Mouse (Mus musculus) heart, adult 2 months (tissue): ENCODE results near the gene Rasgrf1. TPM values are rescaled to one million over a fixed set of nuclear protein-coding genes. Genes with fewer than 3 reads are reported as not detected.

Experiments
- DNase-seq, 2 experiments: peaks; one replicate each; pipeline ENCODE4 v3.0.0; 2021
- H3K27ac ChIP-seq: fragments of 200-600 bp; 2 replicates; pipeline ENCODE4 v1.8.1; 2022
- H3K27me3 ChIP-seq: fragments of 200-500 bp; 2 replicates; pipeline ENCODE4 v1.6.1; 2012; ENCODE audit warnings: mild to moderate bottlenecking, low read length, inconsistent platforms, mixed read lengths; ENCODE audit not compliant: control insufficient read depth, insufficient read depth
- H3K36me3 ChIP-seq: fragments of 200-500 bp; 2 replicates; pipeline ENCODE4 v1.6.1; 2012; ENCODE audit warnings: low read length, inconsistent platforms; ENCODE audit not compliant: control insufficient read depth, insufficient read depth
- H3K4me1 ChIP-seq: fragments of 200-500 bp; 2 replicates; pipeline ENCODE4 v1.6.1; 2011; ENCODE audit warnings: low read length; ENCODE audit not compliant: control insufficient read depth, insufficient read depth
- H3K4me3 ChIP-seq: fragments of 200-600 bp; 2 replicates; pipeline ENCODE4 v1.8.1; 2022
- H3K79me2 ChIP-seq: fragments of 200-500 bp; replicated peaks from 2 replicates; pipeline ENCODE4 v1.6.1; 2012; ENCODE audit warnings: mild to moderate bottlenecking, inconsistent platforms, low read length, moderate library complexity, mixed read lengths; ENCODE audit not compliant: control insufficient read depth, insufficient read depth
- H3K9ac ChIP-seq: fragments of 200-500 bp; 2 replicates; pipeline ENCODE4 v1.6.1; 2012; ENCODE audit warnings: low read depth, mild to moderate bottlenecking, control low read depth, inconsistent platforms, low read length, mixed read lengths
- CTCF ChIP-seq: fragments of 200-600 bp; IDR thresholded peaks from 2 replicates; pipeline ENCODE4 v1.8.1; 2022; ENCODE audit warnings: antibody characterized with exemption, mild to moderate bottlenecking, moderate library complexity
- EP300 ChIP-seq: fragments of 200-500 bp; IDR thresholded peaks from 2 replicates; pipeline ENCODE4 v1.6.1; 2011; ENCODE audit warnings: low read depth, low read length, control low read depth; ENCODE audit not compliant: insufficient read depth
- POLR2A ChIP-seq: fragments of 200-500 bp; IDR thresholded peaks from 2 replicates; pipeline ENCODE4 v1.6.1; 2011; ENCODE audit warnings: mild to moderate bottlenecking, low read depth, low read length, control low read depth; ENCODE audit not compliant: insufficient read depth
- WGBS: fragments of 180-500 bp; shearing (Covaris S2); methylation state at CpG from one replicate; pipeline ENCODE4 v1.1.7; 2018; 5-methylcytosine and 5-hydroxymethylcytosine counted together
- intact Hi-C: fragments of 180-260 bp; cut with DNase I; formaldehyde crosslinking; loops from one replicate; pipeline ENCODE4 v1.15.1; 2025
- long read RNA-seq: library from polyadenylated mRNA; stranded (forward); transcript quantifications from one replicate; pipeline ENCODE4 v2.0.0, GENCODE M21; 2021
- polyA plus RNA-seq: library from polyadenylated mRNA; depleted of rRNA; stranded (reverse); fragments of >200 nt; gene quantifications from 2 replicates; pipeline ENCODE4 v1.2.3, GENCODE M21; 2012; rRNA removed
- total RNA-seq, 2 experiments: library from RNA; stranded (reverse); gene quantifications; 2 replicates each; pipeline ENCODE4 v1.2.3; 2021

Gene Rasgrf1
- total RNA-seq (not detected), polyA plus RNA-seq (not detected in 2 replicates)
- long read RNA-seq, result 0 reads

DNA sequence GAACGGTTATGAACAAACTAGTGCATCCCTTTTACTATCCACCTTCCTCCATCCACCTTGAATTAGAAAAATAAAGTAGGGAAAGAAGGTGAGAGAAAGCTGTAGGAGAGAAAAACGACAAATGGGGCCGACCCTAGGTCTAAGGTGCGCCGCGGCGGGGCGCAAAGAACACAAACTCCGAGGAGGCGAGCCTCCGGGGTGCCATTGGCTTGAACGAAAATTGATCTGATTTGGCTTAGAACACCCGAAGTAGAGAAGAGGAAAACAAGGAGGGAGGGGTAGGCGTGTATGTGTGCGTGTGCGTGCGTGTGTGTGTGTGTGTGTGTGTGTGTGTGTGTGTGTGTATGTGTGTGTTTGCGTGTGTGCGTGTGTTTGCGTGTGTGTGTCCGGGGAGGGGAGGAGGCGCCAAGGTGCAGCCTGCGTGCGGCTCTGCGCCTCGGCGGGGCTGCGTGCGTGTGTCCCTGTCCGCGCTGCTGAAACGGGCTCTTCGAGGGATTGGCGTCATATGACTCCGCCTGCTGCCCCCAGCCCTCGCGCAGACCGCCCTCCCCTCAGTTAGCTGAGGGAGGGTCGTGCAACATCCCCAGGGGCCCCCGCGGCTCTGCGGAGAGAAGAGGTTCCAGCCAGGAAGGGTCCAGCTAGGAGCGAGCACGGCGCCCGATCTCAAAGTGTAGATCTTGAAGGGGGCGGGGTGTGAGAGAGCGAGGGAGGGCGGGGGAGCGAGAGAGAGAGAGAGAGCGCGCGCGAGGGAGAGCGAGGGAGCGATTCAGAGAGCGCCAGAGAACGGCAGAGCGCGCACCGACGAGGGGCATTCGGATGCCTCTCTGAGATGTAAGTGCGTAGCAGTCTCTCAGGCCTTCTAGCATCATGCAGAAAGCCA is at the start of gene Rasgrf1:
Gene Rasgrf1, plus strand, starts transcription at position 778 of the 880 bp plus-strand sequence.
- intact Hi-C loops, result no loop called here
- Histone ChIP-seq H3K27ac (no peak within 1 kb of the TSS), H3K36me3 (no peaks in the 10 kb centered on the region), H3K4me1 (peaks cover 1% of the 10 kb centered on the region; the same call in 1 of the 2 replicates), H3K79me2 (no peaks in the 10 kb centered on the region), H3K27me3 (peaks cover 17% of the 10 kb centered on the region), H3K4me3 (peak within 1 kb of the TSS; percentile 24; the same call in 1 of the 2 replicates), H3K9ac (no peak within 1 kb of the TSS)
- TF ChIP-seq CTCF, result no peak
- no peak for TF ChIP-seq EP300
- TF ChIP-seq POLR2A, result no peak
- 1% methylated on average over 63 of the region's 64 CpGs for WGBS
- DNase-seq, result peak in 1 of 2 experiments; percentile 24

DNA sequence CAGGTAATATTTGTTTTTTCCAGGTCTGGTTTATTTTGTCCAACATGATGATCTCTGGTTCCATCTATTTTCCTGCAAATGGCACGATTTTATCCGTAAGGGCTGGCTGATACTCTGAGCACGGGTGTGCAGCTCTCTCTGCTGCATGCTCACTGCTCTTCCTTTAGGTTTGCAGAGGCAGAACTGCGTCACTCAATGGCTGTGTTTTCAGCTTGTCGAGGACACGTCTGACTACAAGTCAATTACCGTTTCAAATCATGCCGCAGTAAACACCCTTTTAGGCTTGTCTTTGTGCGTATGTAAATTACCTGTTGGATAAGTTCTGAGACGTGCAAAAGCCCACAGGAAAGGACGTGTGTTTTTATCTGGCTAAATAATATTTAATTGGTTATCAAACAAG is 49.6 kb upstream of the Rasgrf1 start:
- H3K4me1 ChIP-seq, result no peaks in the 10 kb centered on the region
- H3K27ac ChIP-seq, result no peak overlapping the region
- intact Hi-C loops, result no loop called here
- no peak for DNase-seq
- H3K9ac ChIP-seq, result no peak overlapping the region
- H3K27me3 ChIP-seq, result 0 out of 2 replicates have a peak, but pooled peaks cover 2% of the 10 kb centered on the region
- 70% methylated on average over 11 of the region's 11 CpGs for WGBS
- no peak overlapping the region for H3K4me3 ChIP-seq
- no peak for TF ChIP-seq POLR2A
- no peak for TF ChIP-seq CTCF
- no peak for TF ChIP-seq EP300
- H3K79me2 ChIP-seq, result no peaks in the 10 kb centered on the region
- H3K36me3 ChIP-seq, result no peaks in the 10 kb centered on the region

- Histone ChIP-seq H3K4me3 (no peak overlapping the region), H3K9ac (no peak overlapping the region), H3K79me2 (no peaks in the 10 kb centered on the region), H3K27ac (no peak overlapping the region), H3K4me1 (no peaks in the 10 kb centered on the region), H3K27me3 (0 out of 2 replicates have a peak, but pooled peaks cover 2% of the 10 kb centered on the region), H3K36me3 (no peaks in the 10 kb centered on the region)
- DNase-seq, result no peak
- TF ChIP-seq CTCF (no peak), POLR2A (no peak), EP300 (no peak)
- WGBS, result 71% methylated on average over 6 of the region's 6 CpGs
- intact Hi-C loops, result no loop called here
Observed at GRCm38 (mm10) chr9:89860584-89860983, 49.1 kb upstream of the Rasgrf1 start.

DNA sequence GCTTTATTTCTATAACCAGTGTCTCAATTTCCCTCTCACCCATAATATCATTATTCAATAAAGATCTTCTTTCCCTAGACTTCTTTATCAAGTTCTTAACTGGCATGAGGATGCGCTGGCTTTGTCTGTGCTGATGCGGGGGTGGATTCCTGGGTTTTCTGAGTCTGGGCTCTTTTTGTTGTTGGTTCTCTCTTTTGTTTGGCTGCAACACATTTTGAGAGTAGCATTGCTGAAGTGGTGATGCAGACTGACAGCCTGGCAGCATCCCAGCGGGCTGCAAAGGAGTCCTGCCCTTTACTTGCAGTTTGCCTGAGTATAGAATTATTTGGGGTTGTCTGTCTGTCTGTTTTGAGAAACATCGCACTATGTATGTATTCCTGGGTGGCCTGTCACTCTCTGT is 42.6 kb upstream of the Rasgrf1 start:
- 46% methylated on average over 4 of the region's 4 CpGs for WGBS
- TF ChIP-seq EP300 (no peak), POLR2A (no peak), CTCF (no peak)
- Histone ChIP-seq H3K27ac (no peak overlapping the region), H3K4me1 (no peaks in the 10 kb centered on the region), H3K4me3 (no peak overlapping the region), H3K9ac (no peak overlapping the region), H3K27me3 (0 out of 2 replicates have a peak, but pooled peaks cover 7% of the 10 kb centered on the region), H3K36me3 (no peaks in the 10 kb centered on the region), H3K79me2 (no peaks in the 10 kb centered on the region)
- no peak for DNase-seq
- intact Hi-C loops, result no loop called here

DNA sequence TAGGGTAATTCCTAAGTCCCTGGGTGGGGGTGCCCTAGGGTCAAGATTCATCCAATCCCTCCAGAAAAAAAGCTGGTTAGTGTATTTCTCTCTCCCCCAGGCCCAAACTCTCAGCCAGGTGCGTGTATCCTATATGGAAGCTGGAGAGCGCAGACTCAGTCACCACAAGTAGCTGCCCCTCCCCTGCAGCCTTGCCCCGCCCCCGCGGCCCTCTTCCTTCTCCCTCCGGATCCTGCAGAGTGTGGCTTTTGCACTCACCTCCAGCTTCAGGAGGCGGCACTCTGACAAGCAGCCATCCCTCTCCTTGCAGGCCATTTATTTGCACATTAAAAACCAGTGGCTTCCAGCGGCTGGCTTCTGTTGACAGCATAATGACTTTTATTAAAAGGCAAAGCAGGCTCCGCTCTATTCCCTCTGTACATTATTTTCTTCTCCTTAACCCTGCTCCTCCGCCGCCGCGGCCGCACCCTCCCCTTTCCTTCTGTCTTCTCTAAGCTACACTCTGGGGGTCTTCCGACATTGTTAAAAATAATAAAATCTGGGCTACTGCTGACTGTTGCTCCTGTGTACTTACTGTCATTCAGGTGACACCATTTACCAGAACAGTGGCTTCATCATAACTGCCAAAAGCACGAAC is 41.5 kb upstream of the Rasgrf1 start:
- Histone ChIP-seq H3K4me3 (no peak overlapping the region), H3K79me2 (no peaks in the 10 kb centered on the region), H3K27ac (no peak overlapping the region), H3K36me3 (no peaks in the 10 kb centered on the region), H3K4me1 (no peaks in the 10 kb centered on the region), H3K27me3 (0 out of 2 replicates have a peak, but pooled peaks cover 5% of the 10 kb centered on the region), H3K9ac (no peak overlapping the region)
- TF ChIP-seq CTCF, result no peak
- TF ChIP-seq EP300, result no peak
- no peak for TF ChIP-seq POLR2A
- DNase-seq, result no peak
- intact Hi-C loops, result no loop called here
- 8% methylated on average over 16 of the region's 16 CpGs for WGBS
